Mouse (Mus musculus): ENCODE data around the gene Ccdc92. TPM values are rescaled to one million over a fixed set of nuclear protein-coding genes. Genes with fewer than 3 reads are reported as not detected.

Ccdc92 gene
- polyA plus RNA-seq, 1 experiment from 2014 or later, result 10.1 TPM

DNA sequence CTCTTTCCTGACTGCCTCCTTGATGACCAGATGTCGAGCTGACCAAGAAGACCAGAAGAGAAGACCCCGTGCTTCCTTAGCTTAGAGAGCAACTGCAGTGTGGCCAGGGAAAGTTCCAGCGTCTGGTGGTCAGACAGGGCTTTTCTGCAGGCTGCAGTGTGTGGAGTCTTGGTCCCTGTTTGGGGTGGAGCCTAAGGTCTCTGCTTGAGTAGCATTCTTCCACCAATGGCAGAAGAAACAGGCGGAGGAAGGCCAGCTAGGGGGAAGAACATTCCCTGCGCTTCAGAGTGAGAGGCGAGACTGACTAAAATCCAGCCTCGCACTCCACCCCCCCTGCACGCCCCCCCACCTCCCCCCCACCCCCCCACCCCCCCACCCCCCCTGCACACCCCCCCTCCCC lies 33.9 kb upstream of the Ccdc92 start:
- Histone ChIP-seq H3K4me3 (ENCODE audit: low read depth, low read length) (no peak overlapping the region), H3K4me2 (ENCODE audit: low read depth, low read length) (no peak overlapping the region), H3K4me1 (ENCODE audit: control insufficient read depth, insufficient read depth, low read length) (peaks cover 13% of the 10 kb centered on the region), H3K27me3 (replicated peaks; ENCODE audit: control insufficient read depth, insufficient read depth, low read length) (no peaks in the 10 kb centered on the region), H3K9ac (ENCODE audit: low read depth, low read length) (no peak overlapping the region), H3K27ac (replicated peaks; ENCODE audit: low read depth, low read length) (no peak overlapping the region), H3K36me3 (ENCODE audit: control insufficient read depth, insufficient read depth, low read length) (no peaks in the 10 kb centered on the region), H3K9me3 (ENCODE audit: control insufficient read depth, low read length) (no peaks in the 10 kb centered on the region)
- ATAC-seq (ENCODE audit: low read depth), result no peak
- DNase-seq (ENCODE audit: low spot score), result peak; percentile 42
- 47% methylated on average over 5 of the region's 8 CpGs for WGBS

DNA sequence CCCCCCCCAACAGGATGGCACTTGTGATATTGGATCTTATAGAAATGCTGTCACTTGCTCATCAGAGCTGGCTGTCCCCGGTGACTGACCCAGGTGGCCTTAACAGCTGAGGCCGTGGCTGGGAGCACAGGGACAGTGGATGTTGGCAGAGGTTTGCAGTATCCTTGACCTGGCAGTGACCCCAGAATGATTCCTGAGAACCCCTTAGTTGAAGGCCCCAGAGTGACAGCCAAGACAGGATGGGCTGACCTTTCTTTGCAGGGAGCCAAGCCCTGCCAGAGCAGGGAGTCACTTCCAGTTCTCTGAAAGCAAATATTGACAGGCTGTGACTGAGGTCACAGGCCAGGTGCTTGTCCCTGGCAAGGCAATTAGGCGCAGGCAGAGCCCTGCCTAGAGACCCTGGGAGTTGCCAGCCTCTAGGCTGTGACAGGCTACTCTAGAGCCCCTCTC lies 29.7 kb upstream of the Ccdc92 start:
- Histone ChIP-seq H3K4me1 (ENCODE audit: control insufficient read depth, insufficient read depth, low read length) (0 out of 2 replicates have a peak, but pooled peaks cover 3% of the 10 kb centered on the region), H3K27me3 (replicated peaks; ENCODE audit: control insufficient read depth, insufficient read depth, low read length) (no peaks in the 10 kb centered on the region), H3K4me3 (ENCODE audit: low read depth, low read length) (no peak overlapping the region), H3K9ac (ENCODE audit: low read depth, low read length) (no peak overlapping the region), H3K36me3 (ENCODE audit: control insufficient read depth, insufficient read depth, low read length) (peaks cover 22% of the 10 kb centered on the region; the same call in 1 of the 2 replicates), H3K27ac (replicated peaks; ENCODE audit: low read depth, low read length) (no peak overlapping the region), H3K4me2 (ENCODE audit: low read depth, low read length) (no peak overlapping the region), H3K9me3 (ENCODE audit: control insufficient read depth, low read length) (no peaks in the 10 kb centered on the region)
- WGBS, result 62% methylated on average over 3 of the region's 3 CpGs
- DNase-seq (ENCODE audit: low spot score) (no peak), ATAC-seq (ENCODE audit: low read depth) (no peak)

DNA sequence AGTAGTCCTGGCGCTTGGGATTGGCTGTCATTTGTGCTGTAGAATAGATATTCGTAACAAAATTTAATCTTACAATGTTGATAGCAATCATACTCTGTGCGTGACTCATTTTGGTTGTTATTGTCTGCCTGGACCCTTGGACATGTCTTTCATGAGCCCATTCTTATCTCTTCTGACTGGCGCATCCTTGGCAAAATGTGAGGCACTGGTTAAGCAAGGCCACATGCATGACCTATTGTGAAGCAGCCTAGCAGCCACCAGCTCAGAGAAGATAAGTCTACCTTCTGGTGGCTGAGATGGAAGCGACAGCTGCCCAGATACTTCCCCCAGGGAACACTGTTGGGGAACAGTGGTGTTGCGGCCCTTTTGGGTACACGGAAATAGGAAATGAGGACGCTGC lies 26.4 kb upstream of the Ccdc92 start:
- Histone ChIP-seq H3K4me3 (ENCODE audit: low read depth, low read length) (no peak overlapping the region), H3K27me3 (replicated peaks; ENCODE audit: control insufficient read depth, insufficient read depth, low read length) (no peaks in the 10 kb centered on the region), H3K9ac (ENCODE audit: low read depth, low read length) (no peak overlapping the region), H3K27ac (replicated peaks; ENCODE audit: low read depth, low read length) (no peak overlapping the region), H3K9me3 (ENCODE audit: control insufficient read depth, low read length) (no peaks in the 10 kb centered on the region), H3K36me3 (ENCODE audit: control insufficient read depth, insufficient read depth, low read length) (peaks cover 54% of the 10 kb centered on the region), H3K4me1 (ENCODE audit: control insufficient read depth, insufficient read depth, low read length) (0 out of 2 replicates have a peak, but pooled peaks cover 3% of the 10 kb centered on the region), H3K4me2 (ENCODE audit: low read depth, low read length) (no peak overlapping the region)
- DNase-seq (ENCODE audit: low spot score) (no peak), ATAC-seq (ENCODE audit: low read depth) (no peak)
- 94% methylated on average over 8 of the region's 8 CpGs for WGBS

DNA sequence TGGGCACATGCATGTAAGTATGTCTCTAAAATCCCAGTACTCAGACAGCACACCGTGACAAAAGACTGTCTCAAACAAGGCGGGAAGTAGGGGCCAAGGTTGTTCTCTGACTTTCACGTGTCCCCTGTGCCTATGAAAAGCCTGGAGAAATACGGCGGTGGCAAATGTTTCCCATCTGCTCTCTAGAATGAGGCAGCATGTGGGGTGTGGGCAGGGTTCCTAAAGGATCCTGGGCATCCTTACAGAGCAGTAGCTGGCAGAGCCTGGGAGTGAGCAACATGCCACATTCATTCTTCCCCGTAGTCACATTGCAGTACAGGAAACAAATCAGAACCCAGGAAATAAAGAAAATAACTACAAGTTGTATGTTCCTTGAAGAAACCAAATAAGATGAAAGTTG lies 21.7 kb upstream of the Ccdc92 start:
- peaks cover 61% of the 10 kb centered on the region for H3K36me3 ChIP-seq (ENCODE audit: control insufficient read depth, insufficient read depth, low read length)
- H3K27ac ChIP-seq (replicated peaks; ENCODE audit: low read depth, low read length), result no peak overlapping the region
- no peaks in the 10 kb centered on the region for H3K4me1 ChIP-seq (ENCODE audit: control insufficient read depth, insufficient read depth, low read length)
- no peak overlapping the region for H3K9ac ChIP-seq (ENCODE audit: low read depth, low read length)
- no peak for ATAC-seq (ENCODE audit: low read depth)
- DNase-seq (ENCODE audit: low spot score), result no peak
- 81% methylated on average over 6 of the region's 6 CpGs for WGBS
- H3K4me2 ChIP-seq (ENCODE audit: low read depth, low read length), result no peak overlapping the region
- H3K4me3 ChIP-seq (ENCODE audit: low read depth, low read length), result no peak overlapping the region
- H3K9me3 ChIP-seq (ENCODE audit: control insufficient read depth, low read length), result no peaks in the 10 kb centered on the region
- H3K27me3 ChIP-seq (replicated peaks; ENCODE audit: control insufficient read depth, insufficient read depth, low read length), result no peaks in the 10 kb centered on the region

DNA sequence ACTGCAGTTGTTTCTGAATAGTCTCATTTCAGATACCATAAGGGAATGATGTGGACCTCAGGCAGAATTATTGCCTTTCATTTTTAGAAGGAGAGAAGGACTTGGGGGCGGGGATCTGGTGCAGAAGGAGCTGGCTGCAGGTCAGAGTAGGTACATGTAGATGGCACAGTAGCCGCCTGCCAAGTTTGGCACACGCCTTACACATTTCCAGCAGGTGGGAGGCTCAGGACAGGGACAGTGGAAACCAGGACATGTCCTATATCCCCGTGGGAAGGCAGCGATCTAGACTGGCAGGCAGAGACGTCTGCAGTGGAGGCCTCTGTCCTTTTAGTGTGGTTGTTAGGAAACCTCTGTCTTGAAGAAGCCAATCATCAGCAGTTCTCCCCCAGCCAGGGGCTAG lies 17.6 kb upstream of the Ccdc92 start:
- H3K36me3 ChIP-seq (ENCODE audit: control insufficient read depth, insufficient read depth, low read length), result peaks cover 37% of the 10 kb centered on the region
- WGBS, result 89% methylated on average over 6 of the region's 6 CpGs
- no peak overlapping the region for H3K9ac ChIP-seq (ENCODE audit: low read depth, low read length)
- no peaks in the 10 kb centered on the region for H3K4me1 ChIP-seq (ENCODE audit: control insufficient read depth, insufficient read depth, low read length)
- no peaks in the 10 kb centered on the region for H3K27me3 ChIP-seq (replicated peaks; ENCODE audit: control insufficient read depth, insufficient read depth, low read length)
- no peak overlapping the region for H3K27ac ChIP-seq (replicated peaks; ENCODE audit: low read depth, low read length)
- H3K4me3 ChIP-seq (ENCODE audit: low read depth, low read length), result no peak overlapping the region
- ATAC-seq (ENCODE audit: low read depth) (no peak), DNase-seq (ENCODE audit: low spot score) (no peak)
- no peak overlapping the region for H3K4me2 ChIP-seq (ENCODE audit: low read depth, low read length)
- no peaks in the 10 kb centered on the region for H3K9me3 ChIP-seq (ENCODE audit: control insufficient read depth, low read length)

DNA sequence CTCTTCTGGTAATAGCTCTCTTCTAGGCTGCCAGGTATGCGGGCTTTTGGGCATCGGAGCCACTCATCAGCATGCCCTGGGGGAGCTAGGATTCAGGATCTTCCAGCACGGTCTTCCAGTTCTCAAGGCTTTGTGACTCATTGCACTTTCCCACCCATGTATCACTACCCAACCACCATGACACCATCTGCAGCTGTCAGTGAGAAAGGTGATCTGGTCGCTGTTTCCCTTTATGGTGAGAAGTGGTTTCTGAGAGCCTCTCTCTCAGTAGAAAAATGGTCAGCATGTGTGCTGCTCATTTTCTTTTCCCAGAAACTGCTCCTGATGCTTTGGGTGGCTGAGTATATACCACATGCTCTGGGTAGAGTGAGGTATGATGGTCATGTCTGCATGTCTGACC lies 17.0 kb upstream of the Ccdc92 start:
- no peaks in the 10 kb centered on the region for H3K4me1 ChIP-seq (ENCODE audit: control insufficient read depth, insufficient read depth, low read length)
- no peaks in the 10 kb centered on the region for H3K27me3 ChIP-seq (replicated peaks; ENCODE audit: control insufficient read depth, insufficient read depth, low read length)
- peaks cover 32% of the 10 kb centered on the region for H3K36me3 ChIP-seq (ENCODE audit: control insufficient read depth, insufficient read depth, low read length)
- H3K4me2 ChIP-seq (ENCODE audit: low read depth, low read length), result no peak overlapping the region
- WGBS, result 78% methylated on average over 4 of the region's 4 CpGs
- no peak overlapping the region for H3K4me3 ChIP-seq (ENCODE audit: low read depth, low read length)
- H3K27ac ChIP-seq (replicated peaks; ENCODE audit: low read depth, low read length), result no peak overlapping the region
- DNase-seq (ENCODE audit: low spot score), result no peak
- no peak for ATAC-seq (ENCODE audit: low read depth)
- no peak overlapping the region for H3K9ac ChIP-seq (ENCODE audit: low read depth, low read length)
- H3K9me3 ChIP-seq (ENCODE audit: control insufficient read depth, low read length), result no peaks in the 10 kb centered on the region

DNA sequence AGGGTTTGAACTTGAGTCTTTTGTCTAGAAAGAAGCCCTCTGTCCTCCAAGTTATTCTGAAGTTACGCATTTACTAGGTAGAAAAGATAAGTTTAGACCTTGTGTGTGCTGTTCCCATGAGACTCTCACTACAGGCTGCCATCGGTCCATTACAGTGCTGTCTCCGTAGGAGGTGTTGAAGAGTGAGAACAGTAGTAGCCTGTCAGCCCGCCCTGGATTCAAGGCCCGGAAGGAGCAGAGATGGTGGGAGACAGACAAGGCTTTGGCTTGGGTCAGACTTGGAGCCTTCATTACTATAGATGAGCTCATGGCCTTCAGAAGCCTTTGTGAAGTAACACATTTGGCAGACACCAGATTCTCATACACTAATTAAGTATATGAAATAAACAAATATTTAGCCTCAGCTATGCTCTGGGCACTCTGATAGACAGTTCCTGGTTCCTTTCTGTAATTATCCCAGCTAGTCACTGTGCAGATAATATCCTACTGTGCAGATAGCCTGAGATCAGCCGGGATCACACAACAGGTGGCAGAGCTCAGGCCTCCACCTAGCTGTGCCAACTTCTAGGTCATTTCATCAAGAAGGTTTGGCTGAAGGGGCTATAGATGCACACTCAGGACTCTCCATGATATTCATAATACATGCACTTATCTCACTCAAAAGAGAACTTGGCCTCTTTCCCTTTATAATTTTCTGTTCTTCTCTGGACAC lies 11.8 kb upstream of the Ccdc92 start:
- no peak overlapping the region for H3K9ac ChIP-seq (ENCODE audit: low read depth, low read length)
- no peak overlapping the region for H3K4me3 ChIP-seq (ENCODE audit: low read depth, low read length)
- no peaks in the 10 kb centered on the region for H3K4me1 ChIP-seq (ENCODE audit: control insufficient read depth, insufficient read depth, low read length)
- H3K27me3 ChIP-seq (replicated peaks; ENCODE audit: control insufficient read depth, insufficient read depth, low read length), result no peaks in the 10 kb centered on the region
- H3K36me3 ChIP-seq (ENCODE audit: control insufficient read depth, insufficient read depth, low read length), result peaks cover 20% of the 10 kb centered on the region
- H3K9me3 ChIP-seq (ENCODE audit: control insufficient read depth, low read length), result no peaks in the 10 kb centered on the region
- ATAC-seq (ENCODE audit: low read depth) (no peak), DNase-seq (ENCODE audit: low spot score) (no peak)
- no peak overlapping the region for H3K4me2 ChIP-seq (ENCODE audit: low read depth, low read length)
- WGBS, result 94% methylated on average over 6 of the region's 6 CpGs
- H3K27ac ChIP-seq (replicated peaks; ENCODE audit: low read depth, low read length), result no peak overlapping the region

DNA sequence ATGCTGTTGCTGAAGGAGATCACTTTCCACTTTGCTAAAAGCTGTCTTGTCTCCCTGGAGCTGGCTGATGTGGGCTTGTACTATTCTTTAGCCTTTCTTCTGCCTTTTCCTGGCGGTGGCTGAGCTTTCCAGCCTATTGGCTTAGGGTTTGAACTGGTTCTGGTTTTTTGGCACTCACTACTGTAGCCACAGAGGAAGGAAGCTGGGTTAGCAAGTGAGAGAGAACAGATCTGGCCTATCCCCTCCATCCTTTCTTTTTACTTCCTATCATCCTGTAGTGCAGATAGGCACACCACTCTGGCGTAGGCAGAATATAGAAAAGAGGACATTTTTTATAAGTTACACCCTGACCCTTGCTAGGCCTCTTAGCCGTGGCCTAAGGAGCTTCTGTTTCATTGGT lies 10.9 kb upstream of the Ccdc92 start:
- WGBS, result 86% methylated on average over 3 of the region's 3 CpGs

DNA sequence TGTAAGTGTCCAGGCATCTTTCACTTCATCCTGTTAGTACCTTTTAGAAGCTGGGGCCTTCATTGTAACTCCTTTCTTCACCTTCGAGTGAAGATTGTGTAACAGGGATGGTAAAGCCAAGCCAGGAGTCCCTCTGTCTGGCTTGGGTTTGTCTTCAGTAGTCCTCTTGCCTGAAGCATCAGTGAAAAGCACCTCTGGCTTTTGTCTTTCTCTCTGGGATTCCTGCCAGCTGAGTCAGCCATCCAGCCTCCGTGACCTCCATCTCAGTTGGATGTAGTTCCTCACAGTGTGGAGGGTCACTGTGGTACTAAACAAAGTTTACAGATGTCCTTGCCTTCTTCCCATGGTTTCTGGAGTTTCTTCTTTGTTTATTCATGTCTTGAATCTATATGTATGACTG lies 9.8 kb upstream of the Ccdc92 start:
- no peak for DNase-seq (ENCODE audit: low spot score)

More for the DNA sequence above, 10.9 kb upstream of the Ccdc92 start:
- Histone ChIP-seq H3K9ac (ENCODE audit: low read depth, low read length) (no peak overlapping the region), H3K9me3 (ENCODE audit: control insufficient read depth, low read length) (no peaks in the 10 kb centered on the region), H3K4me1 (ENCODE audit: control insufficient read depth, insufficient read depth, low read length) (no peaks in the 10 kb centered on the region), H3K27me3 (replicated peaks; ENCODE audit: control insufficient read depth, insufficient read depth, low read length) (no peaks in the 10 kb centered on the region), H3K4me2 (ENCODE audit: low read depth, low read length) (no peak overlapping the region), H3K27ac (replicated peaks; ENCODE audit: low read depth, low read length) (no peak overlapping the region), H3K4me3 (ENCODE audit: low read depth, low read length) (no peak overlapping the region), H3K36me3 (ENCODE audit: control insufficient read depth, insufficient read depth, low read length) (peaks cover 19% of the 10 kb centered on the region)
- ATAC-seq (ENCODE audit: low read depth), result no peak
- no peak for DNase-seq (ENCODE audit: low spot score)

More for the DNA sequence above, 9.8 kb upstream of the Ccdc92 start:
- Histone ChIP-seq H3K9me3 (ENCODE audit: control insufficient read depth, low read length) (no peaks in the 10 kb centered on the region), H3K4me2 (ENCODE audit: low read depth, low read length) (no peak overlapping the region), H3K4me1 (ENCODE audit: control insufficient read depth, insufficient read depth, low read length) (no peaks in the 10 kb centered on the region), H3K27ac (replicated peaks; ENCODE audit: low read depth, low read length) (no peak overlapping the region), H3K9ac (ENCODE audit: low read depth, low read length) (no peak overlapping the region), H3K36me3 (ENCODE audit: control insufficient read depth, insufficient read depth, low read length) (peaks cover 14% of the 10 kb centered on the region; the same call in 1 of the 2 replicates), H3K27me3 (replicated peaks; ENCODE audit: control insufficient read depth, insufficient read depth, low read length) (no peaks in the 10 kb centered on the region), H3K4me3 (ENCODE audit: low read depth, low read length) (no peak overlapping the region)
- ATAC-seq (ENCODE audit: low read depth), result no peak
- 55% methylated on average over 2 of the region's 2 CpGs for WGBS
